Mouse (Mus musculus): ENCODE data around the gene Gm17268. TPM values are rescaled to one million over a fixed set of nuclear protein-coding genes. Genes with fewer than 3 reads are reported as not detected.

The Gm17268 gene
- total RNA-seq, 4 experiments from 2014 or later: not detected

Other genes with a start within 250 kb of the Gm17268 start
- gene 5530401A14Rik, start 177.9 kb downstream of the Gm17268 start, total RNA-seq (2022): under 1 TPM in 3 of 4 experiments, not detected in 1; 0.08 to 0.24 (median 0.18) TPM
- gene Asic2, start 70.1 kb downstream of the Gm17268 start, total RNA-seq (2022): 10 to 100 TPM; 53.7 to 58.2 (median 54.8) TPM
- gene Ccl2, start 3.0 kb downstream of the Gm17268 start, total RNA-seq (2022): under 1 TPM in 1 of 4 experiments, not detected in 3; 0.56 TPM
- not detected for gene Ccl7, start 7.2 kb upstream of the Gm17268 start, total RNA-seq (2022)
- not detected for gene Ccl11, start 19.3 kb upstream of the Gm17268 start, total RNA-seq (2022)
- 1 to 10 TPM in 1 of 4 experiments, not detected in 3; 2.4 TPM for gene Ccl12, start 63.3 kb upstream of the Gm17268 start, total RNA-seq (2022)
- gene Ccl8, start 76.6 kb upstream of the Gm17268 start, total RNA-seq (2022): not detected